Mouse (Mus musculus) common myeloid progenitor, adult 5-6 weeks (primary cell): ENCODE data around the gene Uba5. TPM values are rescaled to one million over a fixed set of nuclear protein-coding genes. Genes with fewer than 3 reads are reported as not detected.

ENCODE experiments used
- total RNA-seq: library from RNA; stranded (forward); fragments of 200-1000, 187-1606 nt; gene quantifications from 2 replicates; pipeline ENCODE4 v1.2.3, GENCODE M21; 2017

The Uba5 gene
- total RNA-seq, 1 experiment from 2014 or later, result 30.9 TPM

Other genes starting within 250 kb of the Uba5 start
- gene Nphp3, start 60.6 kb downstream of the Uba5 start, total RNA-seq, result 5.1 and 8.3 TPM in 2 replicates
- gene Gm28305, start 22.5 kb downstream of the Uba5 start, total RNA-seq, result not detected in 2 replicates
- gene Acad11, start 243 bp upstream of the Uba5 start, total RNA-seq, result 15.0 and 16.2 TPM in 2 replicates
- gene Ackr4, start 63.8 kb upstream of the Uba5 start, total RNA-seq, result 0.10 and 0.32 TPM in 2 replicates
- 42.0 and 48.6 TPM in 2 replicates for gene Dnajc13, start 199.8 kb upstream of the Uba5 start, total RNA-seq